Mouse (Mus musculus) testis, adult 2 months (tissue): ENCODE results near the gene Snrnp25.

Experiments used
- CTCF ChIP-seq: fragments of 200-500 bp; IDR thresholded peaks from 2 replicates; pipeline ENCODE4 v1.5.1; 2012; ENCODE audit warnings: low read depth, mild to moderate bottlenecking, inconsistent platforms, low read length, moderate library complexity; ENCODE audit not compliant: control insufficient read depth, insufficient read depth, insufficient replicate concordance
- POLR2A ChIP-seq: fragments of 200-500 bp; IDR thresholded peaks from 2 replicates; pipeline ENCODE4 v1.6.1; 2012; ENCODE audit warnings: low read depth, mild to moderate bottlenecking, inconsistent platforms, low read length, moderate library complexity; ENCODE audit not compliant: control insufficient read depth

DNA sequence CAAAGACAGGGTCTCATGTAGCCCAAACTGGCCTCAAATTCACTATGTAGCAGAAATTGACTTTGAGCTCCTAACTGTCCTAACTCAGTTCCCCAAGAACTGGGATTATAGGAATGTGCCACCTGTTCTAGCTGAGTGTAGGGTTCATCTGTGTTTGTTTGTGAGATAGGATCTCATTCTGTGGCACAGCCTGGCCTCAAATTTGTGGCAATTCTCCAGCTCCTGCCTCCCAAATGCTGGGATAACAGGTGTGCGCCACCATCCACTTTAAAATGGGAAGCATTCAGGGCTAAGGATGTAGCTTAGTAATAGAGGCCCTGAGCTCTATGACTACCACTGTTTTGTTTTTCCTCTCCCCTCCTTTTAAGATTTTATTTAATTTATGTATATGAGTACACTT is 47.9 kb downstream of the Snrnp25 start:
- no peak for TF ChIP-seq CTCF
- TF ChIP-seq POLR2A, result no peak
